Mouse (Mus musculus) ES-Bruce4 (cell line): ENCODE data around the gene Tmem101. TPM values are rescaled to one million over a fixed set of nuclear protein-coding genes. Genes with fewer than 3 reads are reported as not detected.

Experiments
- H3K27ac ChIP-seq: 2 replicates; pipeline ENCODE4 v1.5.1; 2012; ENCODE audit warnings: low read length, inconsistent platforms; ENCODE audit not compliant: insufficient read depth
- H3K27me3 ChIP-seq: 2 replicates; pipeline ENCODE4 v1.6.1; 2012; ENCODE audit warnings: mild to moderate bottlenecking, low read length, inconsistent platforms; ENCODE audit not compliant: control insufficient read depth, poor library complexity, insufficient read depth, severe bottlenecking
- H3K36me3 ChIP-seq: 2 replicates; pipeline ENCODE4 v1.6.1; 2012; ENCODE audit warnings: inconsistent platforms, mild to moderate bottlenecking, low read length, moderate library complexity; ENCODE audit not compliant: control insufficient read depth, poor library complexity, insufficient read depth, severe bottlenecking
- H3K4me1 ChIP-seq: one replicate; pipeline ENCODE4 v1.8.1; 2011; ENCODE audit warnings: low read length; ENCODE audit not compliant: control insufficient read depth, insufficient read depth
- H3K4me3 ChIP-seq: 2 replicates; pipeline ENCODE4 v1.5.1; 2011; ENCODE audit warnings: low read depth, mild to moderate bottlenecking, low read length
- H3K9ac ChIP-seq: 2 replicates; pipeline ENCODE4 v1.6.1; 2012; ENCODE audit warnings: low read depth, mild to moderate bottlenecking, inconsistent platforms; ENCODE audit not compliant: poor library complexity, severe bottlenecking
- H3K9me3 ChIP-seq: replicated peaks from 2 replicates; pipeline ENCODE4 v1.6.1; 2012; ENCODE audit warnings: mild to moderate bottlenecking, low read length, inconsistent platforms; ENCODE audit not compliant: control insufficient read depth, poor library complexity, insufficient read depth, severe bottlenecking
- CTCF ChIP-seq: IDR thresholded peaks from one replicate; pipeline ENCODE4 v1.8.1; 2011; ENCODE audit warnings: low read depth, low read length
- EP300 ChIP-seq: IDR thresholded peaks from 2 replicates; pipeline ENCODE4 v1.6.1; 2011; ENCODE audit warnings: low read depth, low read length; ENCODE audit not compliant: insufficient read depth
- POLR2A ChIP-seq: IDR thresholded peaks from one replicate; pipeline ENCODE4 v1.8.1; 2011; ENCODE audit warnings: low read length; ENCODE audit not compliant: insufficient read depth
- polyA plus RNA-seq: library from polyadenylated mRNA; stranded (reverse); fragments of >200 nt; gene quantifications from 2 replicates; pipeline ENCODE4 v1.2.4, GENCODE M21; 2011; ENCODE audit warnings: low read depth; ENCODE audit not compliant: missing spikeins, insufficient read depth, insufficient read length

Gene Tmem101
- polyA plus RNA-seq, 1 experiment = 24.5 TPM

GRCm38 (mm10) chr11:102146005-102146404 lies 10.2 kb downstream of the Tmem101 start:
- no peak overlapping the region for H3K9ac ChIP-seq
- H3K9me3 ChIP-seq = no peaks in the 10 kb centered on the region
- H3K27me3 ChIP-seq = no peaks in the 10 kb centered on the region
- H3K4me3 ChIP-seq = peak overlapping the region; percentile 52
- H3K36me3 ChIP-seq = no peaks in the 10 kb centered on the region
- H3K27ac ChIP-seq = no peak overlapping the region
- no peaks in the 10 kb centered on the region for H3K4me1 ChIP-seq
- TF ChIP-seq CTCF (no peak), EP300 (no peak), POLR2A (no peak)

- Histone ChIP-seq H3K9ac (peak within 1 kb of the TSS; percentile 20; the same call in 1 of the 2 replicates), H3K4me1 (no peaks in the 10 kb centered on the region), H3K4me3 (peak within 1 kb of the TSS; percentile 52), H3K27me3 (no peaks in the 10 kb centered on the region), H3K27ac (no peak within 1 kb of the TSS), H3K36me3 (no peaks in the 10 kb centered on the region), H3K9me3 (no peaks in the 10 kb centered on the region)
- TF ChIP-seq EP300 (no peak), CTCF (no peak), POLR2A (no peak)
These were observed 10.7 kb downstream of the Tmem101 start, which contains the start of gene Nags for GRCm38 (mm10) chr11:102145471-102146001. Nags (plus strand) TSS chr11:102145513.

DNA sequence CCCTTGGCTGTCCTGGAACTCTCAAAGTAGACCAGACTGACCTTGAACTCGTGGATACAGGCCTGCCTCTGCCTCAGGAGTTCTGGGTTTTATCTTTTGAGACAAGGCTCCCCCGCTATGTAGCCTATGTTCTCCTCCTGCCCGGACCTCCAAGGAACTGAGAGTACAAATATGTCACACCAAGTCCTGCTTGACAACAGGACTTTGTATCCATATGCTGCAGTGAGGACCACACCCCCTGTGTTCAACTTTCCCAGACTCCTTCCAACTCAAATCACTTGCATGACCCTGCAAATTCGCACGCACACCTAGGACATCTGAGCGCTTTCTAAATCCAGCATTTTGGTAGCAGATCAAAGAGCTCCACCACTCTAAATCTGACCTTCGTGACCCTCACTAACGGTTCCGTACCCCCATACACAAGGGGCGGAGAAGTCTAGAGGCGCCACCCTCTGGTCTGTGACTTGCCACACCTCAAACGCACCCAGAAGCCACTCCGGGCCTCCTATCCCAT lies 11.2 kb downstream of the Tmem101 start:
- H3K4me1 ChIP-seq = no peaks in the 10 kb centered on the region
- no peak overlapping the region for H3K27ac ChIP-seq
- no peaks in the 10 kb centered on the region for H3K9me3 ChIP-seq
- peak overlapping the region; percentile 52 for H3K4me3 ChIP-seq
- no peaks in the 10 kb centered on the region for H3K27me3 ChIP-seq
- H3K9ac ChIP-seq = 0 out of 2 replicates have a peak overlapping the region, but pooled peaks have one; percentile 20
- no peaks in the 10 kb centered on the region for H3K36me3 ChIP-seq
- TF ChIP-seq POLR2A (no peak), CTCF (peak; percentile 7)

GRCm38 (mm10) chr11:102142355-102142754 lies 13.8 kb downstream of the Tmem101 start:
- no peaks in the 10 kb centered on the region for H3K4me1 ChIP-seq
- no peak overlapping the region for H3K4me3 ChIP-seq
- no peaks in the 10 kb centered on the region for H3K36me3 ChIP-seq
- H3K9me3 ChIP-seq = no peaks in the 10 kb centered on the region
- H3K9ac ChIP-seq = no peak overlapping the region
- TF ChIP-seq EP300 (no peak), POLR2A (no peak), CTCF (no peak)
- no peak overlapping the region for H3K27ac ChIP-seq
- no peaks in the 10 kb centered on the region for H3K27me3 ChIP-seq

DNA sequence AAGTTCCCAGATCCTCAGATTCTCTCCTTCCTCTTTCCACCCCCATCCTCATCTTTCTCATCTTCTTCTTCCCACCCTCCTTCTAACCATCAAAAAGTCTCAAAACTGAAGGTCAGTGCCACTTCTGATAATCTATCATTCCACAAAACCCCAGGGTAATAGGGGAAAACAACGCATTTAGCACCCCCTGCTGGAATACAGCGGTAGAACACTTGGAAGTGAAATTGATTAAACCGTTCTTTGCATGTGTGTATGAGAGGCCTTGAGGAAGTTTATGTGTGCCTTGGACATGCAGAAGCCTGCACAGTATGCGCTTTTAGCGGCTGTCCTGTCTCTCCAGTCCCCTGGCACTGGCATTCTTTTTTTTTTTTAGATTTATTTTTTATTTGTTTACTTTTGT lies 15.7 kb downstream of the Tmem101 start:
- Histone ChIP-seq H3K27me3 (no peaks in the 10 kb centered on the region), H3K4me3 (no peak overlapping the region), H3K4me1 (no peaks in the 10 kb centered on the region), H3K36me3 (no peaks in the 10 kb centered on the region), H3K9me3 (no peaks in the 10 kb centered on the region), H3K9ac (no peak overlapping the region), H3K27ac (no peak overlapping the region)
- no peak for TF ChIP-seq EP300
- TF ChIP-seq CTCF = peak; percentile 32
- no peak for TF ChIP-seq POLR2A

DNA sequence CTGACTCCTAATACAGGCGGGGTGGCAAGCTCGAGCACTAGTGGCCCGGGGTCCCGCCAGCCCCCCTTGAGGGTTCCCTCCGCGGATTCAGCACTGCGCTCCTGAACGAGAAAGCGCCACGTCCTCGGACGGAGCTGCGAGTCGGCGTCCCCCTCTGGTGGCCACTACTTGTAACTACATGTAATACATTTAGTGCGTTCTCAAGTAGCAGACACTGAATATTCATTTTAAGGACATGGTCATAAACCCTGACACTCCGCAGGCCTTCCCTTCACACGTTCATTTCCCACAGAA lies 17.8 kb downstream of the Tmem101 start:
- no peaks in the 10 kb centered on the region for H3K36me3 ChIP-seq
- no peaks in the 10 kb centered on the region for H3K9me3 ChIP-seq
- H3K27me3 ChIP-seq = no peaks in the 10 kb centered on the region
- no peak overlapping the region for H3K27ac ChIP-seq
- TF ChIP-seq CTCF (peak; percentile 93), EP300 (no peak)
- H3K4me3 ChIP-seq = peak overlapping the region; percentile 58
- peaks cover 4% of the 10 kb centered on the region for H3K4me1 ChIP-seq
- peak overlapping the region; percentile 66; the same call in 1 of the 2 replicates for H3K9ac ChIP-seq
